Mouse (Mus musculus) liver, postnatal 0 days (tissue): ENCODE measurements around the gene Nsmce4a. TPM values are rescaled to one million over a fixed set of nuclear protein-coding genes. Genes with fewer than 3 reads are reported as not detected.

Experiments used
- ATAC-seq: fragments of 200-750 bp; cut with Nextera tagmentation; 2 replicates; pipeline ENCODE4 v1.8.0; 2017; ENCODE audit warnings: mild to moderate bottlenecking, moderate library complexity
- DNase-seq: peaks from one replicate; pipeline ENCODE4 v3.0.0-alpha.2; 2016
- H3K27ac ChIP-seq: fragments of 300-500 bp; sonication (generic); 2 replicates; pipeline ENCODE4 v1.5.1; 2014; ENCODE audit warnings: antibody characterized with exemption, moderate library complexity, mild to moderate bottlenecking, low read depth
- H3K27me3 ChIP-seq: fragments of 300-500 bp; sonication (generic); 2 replicates; pipeline ENCODE4 v1.6.1; 2014; ENCODE audit warnings: low read length, control low read depth, mixed read lengths; ENCODE audit not compliant: insufficient read depth
- H3K36me3 ChIP-seq: fragments of 300-500 bp; sonication (generic); replicated peaks from 2 replicates; pipeline ENCODE4 v1.6.1; 2014; ENCODE audit warnings: mild to moderate bottlenecking, control low read depth, low read length, moderate library complexity, mixed read lengths; ENCODE audit not compliant: insufficient read depth
- H3K4me1 ChIP-seq: fragments of 300-500 bp; sonication (generic); 2 replicates; pipeline ENCODE4 v1.6.1; 2014; ENCODE audit warnings: antibody characterized with exemption, mild to moderate bottlenecking, control low read depth; ENCODE audit not compliant: insufficient read depth
- H3K4me2 ChIP-seq: fragments of 300-500 bp; sonication (generic); 2 replicates; pipeline ENCODE4 v1.6.1; 2014; ENCODE audit warnings: low read depth, mild to moderate bottlenecking, low read length, moderate library complexity, mixed read lengths
- H3K4me3 ChIP-seq: fragments of 300-500 bp; sonication (generic); 2 replicates; pipeline ENCODE4 v1.5.1; 2014; ENCODE audit warnings: low read depth, low read length
- H3K9ac ChIP-seq: fragments of 300-500 bp; sonication (generic); replicated peaks from 2 replicates; pipeline ENCODE4 v1.6.1; 2014; ENCODE audit warnings: mild to moderate bottlenecking, moderate library complexity
- H3K9me3 ChIP-seq: fragments of 300-500 bp; sonication (generic); 2 replicates; pipeline ENCODE4 v1.6.1; 2016; ENCODE audit warnings: mild to moderate bottlenecking, control low read depth, low read length, mixed read lengths
- CTCF ChIP-seq: sonication (generic); IDR thresholded peaks from 2 replicates; pipeline ENCODE4 v1.5.1; 2016; ENCODE audit warnings: antibody characterized with exemption, low read depth
- EP300 ChIP-seq: IDR thresholded peaks from 2 replicates; pipeline ENCODE4 v1.6.1; 2016; ENCODE audit warnings: antibody characterized with exemption, low read depth, mild to moderate bottlenecking
- WGBS: fragments of 180-500 bp; shearing (Covaris S2); extraction: QIAGEN DNeasy Blood & Tissue Kit; methylation state at CpG from one replicate; pipeline ENCODE4 v1.1.7; 2014; ENCODE audit not compliant: insufficient replicate concordance; 5-methylcytosine and 5-hydroxymethylcytosine counted together
- polyA plus RNA-seq: library from polyadenylated mRNA; unstranded; fragments of >200 nt; fragmentation: Nextera tagmentation; extraction: Ambion mirVana; gene quantifications from 2 replicates; pipeline ENCODE4 v1.2.1, GENCODE M21; 2015

Nsmce4a gene
- polyA plus RNA-seq, 1 experiment from 2014 or later = 67.8 TPM

GRCm38 (mm10) chr7:130586521-130587072 is 13.7 kb upstream of the Nsmce4a start:
- Histone ChIP-seq H3K4me2 (no peak overlapping the region), H3K27me3 (no peaks in the 10 kb centered on the region), H3K36me3 (no peaks in the 10 kb centered on the region), H3K9me3 (no peaks in the 10 kb centered on the region), H3K27ac (no peak overlapping the region), H3K4me3 (no peak overlapping the region), H3K4me1 (peaks cover 4% of the 10 kb centered on the region), H3K9ac (no peak overlapping the region)
- no peak for TF ChIP-seq CTCF
- TF ChIP-seq EP300 = no peak
- DNase-seq (no peak), ATAC-seq (peak; percentile 63; the same call in 1 of the 2 replicates)
- 81% methylated on average over 2 of the region's 2 CpGs for WGBS

- Histone ChIP-seq H3K9ac (no peak overlapping the region), H3K4me1 (peaks cover 8% of the 10 kb centered on the region), H3K4me3 (no peak overlapping the region), H3K9me3 (no peaks in the 10 kb centered on the region), H3K27me3 (no peaks in the 10 kb centered on the region), H3K36me3 (no peaks in the 10 kb centered on the region), H3K4me2 (no peak overlapping the region), H3K27ac (no peak overlapping the region)
- WGBS = 80% methylated on average over 5 of the region's 5 CpGs
- TF ChIP-seq EP300 = no peak
- no peak for TF ChIP-seq CTCF
- ATAC-seq = no peak
- no peak for DNase-seq
Measured at GRCm38 (mm10) chr7:130578607-130579006, 5.7 kb upstream of the Nsmce4a start.

- H3K27me3 ChIP-seq = no peaks in the 10 kb centered on the region
- H3K4me1 ChIP-seq = peaks cover 8% of the 10 kb centered on the region
- TF ChIP-seq CTCF (no peak), EP300 (no peak)
- WGBS = 82% methylated on average over 2 of the region's 2 CpGs
- no peaks in the 10 kb centered on the region for H3K36me3 ChIP-seq
- no peak overlapping the region for H3K27ac ChIP-seq
- 0 out of 2 replicates have a peak overlapping the region, but pooled peaks have one; percentile 67 for H3K4me2 ChIP-seq
- H3K9me3 ChIP-seq = no peaks in the 10 kb centered on the region
- ATAC-seq (no peak), DNase-seq (no peak)
- H3K4me3 ChIP-seq = no peak overlapping the region
- H3K9ac ChIP-seq = no peak overlapping the region
Measured at GRCm38 (mm10) chr7:130578066-130578465, 5.1 kb upstream of the Nsmce4a start.

- no peak for ATAC-seq
- peak within 1 kb of the TSS; percentile 6; the same call in 1 of the 2 replicates for H3K9ac ChIP-seq
- 31% methylated on average over 15 of the region's 15 CpGs for WGBS
Measured at GRCm38 (mm10) chr7:130577388-130578003, 4.6 kb upstream of the Nsmce4a start, which contains the start of gene Tacc2. Tacc2 (plus strand) TSS chr7:130577438.

GRCm38 (mm10) chr7:130576981-130577380 is 4.1 kb upstream of the Nsmce4a start:
- peaks cover 8% of the 10 kb centered on the region for H3K4me1 ChIP-seq
- no peak for TF ChIP-seq CTCF
- TF ChIP-seq EP300 = no peak
- WGBS = 12% methylated on average over 10 of the region's 10 CpGs
- peak overlapping the region; percentile 6; the same call in 1 of the 2 replicates for H3K9ac ChIP-seq
- no peak overlapping the region for H3K27ac ChIP-seq
- H3K36me3 ChIP-seq = no peaks in the 10 kb centered on the region
- DNase-seq = peak; percentile 33
- ATAC-seq = peak; percentile 55; the same call in 1 of the 2 replicates
- no peaks in the 10 kb centered on the region for H3K27me3 ChIP-seq
- peak overlapping the region; percentile 28 for H3K4me3 ChIP-seq
- no peaks in the 10 kb centered on the region for H3K9me3 ChIP-seq
- peak overlapping the region; percentile 67 for H3K4me2 ChIP-seq

More at GRCm38 (mm10) chr7:130577388-130578003, 4.6 kb upstream of the Nsmce4a start, which contains the start of gene Tacc2:
- no peak for DNase-seq
- H3K9me3 ChIP-seq = no peaks in the 10 kb centered on the region
- H3K4me2 ChIP-seq = peak within 1 kb of the TSS; percentile 67
- H3K27ac ChIP-seq = no peak within 1 kb of the TSS
- peak within 1 kb of the TSS; percentile 28 for H3K4me3 ChIP-seq
- H3K4me1 ChIP-seq = peaks cover 8% of the 10 kb centered on the region
- TF ChIP-seq CTCF = no peak
- no peak for TF ChIP-seq EP300
- no peaks in the 10 kb centered on the region for H3K27me3 ChIP-seq
- no peaks in the 10 kb centered on the region for H3K36me3 ChIP-seq

GRCm38 (mm10) chr7:130574211-130574991 is 1.5 kb upstream of the Nsmce4a start:
- ATAC-seq (peak; percentile 87), DNase-seq (peak; percentile 51)
- no peaks in the 10 kb centered on the region for H3K36me3 ChIP-seq
- WGBS = 52% methylated on average over 13 of the region's 13 CpGs
- TF ChIP-seq EP300 = no peak
- no peak for TF ChIP-seq CTCF
- no peak overlapping the region for H3K4me3 ChIP-seq
- no peaks in the 10 kb centered on the region for H3K9me3 ChIP-seq
- H3K27ac ChIP-seq = peak overlapping the region; percentile 49
- no peak overlapping the region for H3K9ac ChIP-seq
- H3K4me2 ChIP-seq = peak overlapping the region; percentile 19; the same call in 1 of the 2 replicates
- peaks cover 8% of the 10 kb centered on the region for H3K4me1 ChIP-seq
- H3K27me3 ChIP-seq = no peaks in the 10 kb centered on the region
